Comparison of ENCODE assay signal across 9 mouse cellular contexts in genomic region chr7:88544393-88544792, GRCm38 (mm10).
DNase-seq lines count a peak whose midpoint lies in the region; ATAC-seq lines count a peak whose summit lies in the region.
"Had no signal": no experiment of that assay in that cellular context is flagged by ENCODE, and none has a peak within 500 bp of the region (broad histone marks: within the 10 kb centered on the region; RNA-seq: fewer than 3 reads in every experiment).

No protein-coding gene starts in this region.

- peak; percentile 78 for ATAC-seq in embryonic facial prominence, embryonic 14.5 days (ENCODE audit: low read depth)
- ATAC-seq in hindbrain, embryonic 12.5 days (ENCODE audit: low FRiP score): peak; percentile 84
- ATAC-seq in monocyte, adult 5-6 weeks (replicated peaks; ENCODE audit: insufficient number of reproducible peaks, low FRiP score, low TSS enrichment, poor library complexity, severe bottlenecking): no peak

- no peaks in the 10 kb centered on the region for H3K36me3 ChIP-seq in embryonic facial prominence, embryonic 14.5 days (ENCODE audit: control insufficient read depth, insufficient read depth, low read length)
- no peaks in the 10 kb centered on the region for H3K36me3 ChIP-seq in hindbrain, embryonic 12.5 days
- H3K36me3 ChIP-seq: limb, embryonic 13.5 days had no signal

- WGBS in embryonic facial prominence, embryonic 14.5 days: 9% methylated on average over 4 of the region's 4 CpGs
- 11% methylated on average over 4 of the region's 4 CpGs for WGBS in hindbrain, embryonic 12.5 days

- no peak overlapping the region for H3K4me2 ChIP-seq in embryonic facial prominence, embryonic 14.5 days (ENCODE audit: low read depth, low read length)
- H3K4me2 ChIP-seq in hindbrain, embryonic 12.5 days (replicated peaks): no peak overlapping the region
- H3K4me2 ChIP-seq: limb, embryonic 13.5 days had no signal

- H3K4me1 ChIP-seq in embryonic facial prominence, embryonic 14.5 days (ENCODE audit: control insufficient read depth, insufficient read depth, low read length): no peaks in the 10 kb centered on the region
- no peaks in the 10 kb centered on the region for H3K4me1 ChIP-seq in hindbrain, embryonic 12.5 days
- H3K4me1 ChIP-seq: limb, embryonic 13.5 days had no signal

- H3K4me3 ChIP-seq in embryonic facial prominence, embryonic 14.5 days (ENCODE audit: low read depth, low read length): no peak overlapping the region
- H3K4me3 ChIP-seq in hindbrain, embryonic 12.5 days: no peak overlapping the region
- H3K4me3 ChIP-seq: limb, embryonic 13.5 days had no signal

- no peak overlapping the region for H3K27ac ChIP-seq in embryonic facial prominence, embryonic 14.5 days (replicated peaks; ENCODE audit: low read depth, low read length)
- H3K27ac ChIP-seq in hindbrain, embryonic 12.5 days: no peak overlapping the region
- H3K27ac ChIP-seq: limb, embryonic 13.5 days had no signal

- peak; percentile 64 for DNase-seq in ES-CJ7 (ENCODE audit: low read depth, low spot score)
- peak; percentile 75 for DNase-seq in adrenal gland, postnatal 10 days
- peak; percentile 93 for DNase-seq in embryonic facial prominence, embryonic 14.5 days (ENCODE audit: low spot score)
- DNase-seq in layer of hippocampus, adult 9-10 months (ENCODE audit: low spot score): peak; percentile 53
- peak; percentile 81 for DNase-seq in lung, postnatal 10 days
- DNase-seq in right cerebral cortex, postnatal 10 days (ENCODE audit: low spot score in 2 of 2): peak; percentile 83 to 90

- no peaks in the 10 kb centered on the region for H3K9me3 ChIP-seq in embryonic facial prominence, embryonic 14.5 days (ENCODE audit: control insufficient read depth, low read length)
- no peaks in the 10 kb centered on the region for H3K9me3 ChIP-seq in hindbrain, embryonic 12.5 days (replicated peaks)
- H3K9me3 ChIP-seq: limb, embryonic 13.5 days had no signal

- H3K27me3 ChIP-seq in embryonic facial prominence, embryonic 14.5 days (replicated peaks; ENCODE audit: control insufficient read depth, insufficient read depth, low read length): no peaks in the 10 kb centered on the region
- no peaks in the 10 kb centered on the region for H3K27me3 ChIP-seq in hindbrain, embryonic 12.5 days
- H3K27me3 ChIP-seq: limb, embryonic 13.5 days had no signal

- no peak overlapping the region for H3K9ac ChIP-seq in embryonic facial prominence, embryonic 14.5 days (ENCODE audit: low read depth, low read length)
- H3K9ac ChIP-seq in hindbrain, embryonic 12.5 days: no peak overlapping the region
- H3K9ac ChIP-seq: limb, embryonic 13.5 days had no signal
